Mouse (Mus musculus): ENCODE results near the gene Arid4b.

GRCm38 (mm10) chr13:14018852-14019251, 44.2 kb upstream of the Arid4b start:
- TF ChIP-seq CTCF (IDR thresholded peaks at IDR 0.05; ENCODE audit: low read depth, low read length) (no peak), TAL1 (conservative IDR thresholded peaks at IDR 0.05; ENCODE audit: low read depth, low read length) (no peak)
